ENCODE assay signal across 9 mouse cellular contexts in the genomic region with DNA sequence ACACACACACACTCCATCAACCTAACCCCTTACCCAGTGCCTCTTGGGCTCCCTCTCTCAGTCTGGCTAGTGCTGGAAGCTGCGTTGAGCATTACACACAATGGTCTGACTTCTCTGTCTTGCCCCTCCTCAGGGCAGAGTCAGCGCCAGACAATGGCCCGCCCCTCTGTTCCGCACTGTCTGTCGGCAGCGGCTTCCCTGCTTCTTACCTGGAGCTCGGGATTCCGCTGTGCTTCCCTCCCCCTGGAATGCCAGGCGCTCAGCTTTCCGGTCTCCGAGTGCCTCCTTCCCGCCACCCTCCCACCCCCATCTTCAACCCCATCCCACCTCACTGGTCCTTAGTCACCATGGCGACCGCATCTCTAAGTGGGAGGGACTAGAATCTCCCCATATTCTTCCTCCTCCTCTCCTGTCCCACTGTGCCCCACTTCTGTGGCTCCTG. TPM values are rescaled to one million over a fixed set of nuclear protein-coding genes. Genes with fewer than 3 reads are reported as not detected.
DNase-seq lines count a peak whose midpoint lies in the region; ATAC-seq and TF ChIP-seq lines count a peak whose summit lies in the region.
"Had no signal": no experiment of that assay in that cellular context is flagged by ENCODE, and none has a peak within 500 bp of the region (broad histone marks: within the 10 kb centered on the region; RNA-seq: fewer than 3 reads in every experiment).

No protein-coding gene starts in this region.

- no peak for ATAC-seq in heart, embryonic 14.5 days (ENCODE audit: insufficient number of reproducible peaks, insufficient read depth, low FRiP score, low read depth)
- peak; percentile 79 for ATAC-seq in hindbrain, embryonic 12.5 days (ENCODE audit: low FRiP score)
- ATAC-seq in midbrain, embryonic 15.5 days (replicated peaks), result peak; percentile 89
- ATAC-seq in monocyte, adult 5-6 weeks (replicated peaks; ENCODE audit: insufficient number of reproducible peaks, low FRiP score, low TSS enrichment, poor library complexity, severe bottlenecking), result no peak

- WGBS in heart, embryonic 14.5 days, result 2% methylated on average over 14 of the region's 14 CpGs
- WGBS in hindbrain, embryonic 12.5 days, result 1% methylated on average over 14 of the region's 14 CpGs
- WGBS in midbrain, embryonic 15.5 days, result 2% methylated on average over 14 of the region's 14 CpGs

- no peak overlapping the region for H3K27ac ChIP-seq in heart, embryonic 14.5 days (replicated peaks in 1 of 2; ENCODE audit: control insufficient read depth in 1 of 2, insufficient read depth in 1 of 2, low read depth in 2 of 2, low read length in 2 of 2)
- peak overlapping the region; percentile 83 for H3K27ac ChIP-seq in hindbrain, embryonic 12.5 days
- H3K27ac ChIP-seq in midbrain, embryonic 15.5 days, result peak overlapping the region; percentile 83

- H3K4me3 ChIP-seq in heart, embryonic 14.5 days (ENCODE audit: control insufficient read depth in 1 of 2, insufficient read depth in 1 of 2, low read depth in 1 of 2, low read length in 2 of 2), result no peak overlapping the region
- peak overlapping the region; percentile 45 for H3K4me3 ChIP-seq in hindbrain, embryonic 12.5 days
- peak overlapping the region; percentile 49 for H3K4me3 ChIP-seq in midbrain, embryonic 15.5 days
- H3K4me3 ChIP-seq: megakaryocyte, embryonic 14.5 days had no signal

- peaks cover 4% of the 10 kb centered on the region in 2 experiments; a peak in 2 of 4 replicates for H3K4me1 ChIP-seq in heart, embryonic 14.5 days (ENCODE audit: control insufficient read depth in 2 of 2, insufficient read depth in 2 of 2, low read length in 2 of 2)
- H3K4me1 ChIP-seq in hindbrain, embryonic 12.5 days, result peaks cover 38% of the 10 kb centered on the region
- H3K4me1 ChIP-seq in midbrain, embryonic 15.5 days, result peaks cover 28% of the 10 kb centered on the region

- no peaks in the 10 kb centered on the region for H3K9me3 ChIP-seq in heart, embryonic 14.5 days (ENCODE audit: control insufficient read depth, low read length)
- no peaks in the 10 kb centered on the region for H3K9me3 ChIP-seq in hindbrain, embryonic 12.5 days (replicated peaks)
- no peaks in the 10 kb centered on the region for H3K9me3 ChIP-seq in midbrain, embryonic 15.5 days
- H3K9me3 ChIP-seq: megakaryocyte, embryonic 14.5 days had no signal

- DNase-seq in heart, adult 18-20 months, result no peak
- DNase-seq in brain, embryonic 14.5 days (ENCODE audit: low read depth), result peak; percentile 84
- DNase-seq in B cell, adult 2 months, result no peak
- DNase-seq in gastrocnemius, postnatal 14 days, result no peak

- TF ChIP-seq POLR2A in brain, embryonic 14.5 days (IDR thresholded peaks at IDR 0.05; ENCODE audit: borderline replicate concordance, extremely low read depth, insufficient read depth, insufficient read length, poor library complexity, severe bottlenecking), result no peak

- peak overlapping the region; percentile 16; the same call in 1 of the 2 replicates for H3K4me2 ChIP-seq in heart, embryonic 14.5 days (ENCODE audit: low read length)
- H3K4me2 ChIP-seq in hindbrain, embryonic 12.5 days (replicated peaks), result peak overlapping the region; percentile 59
- H3K4me2 ChIP-seq in midbrain, embryonic 15.5 days, result peak overlapping the region; percentile 84

- peak; percentile 18; the same call in 1 of the 2 replicates for TF ChIP-seq CTCF in brain, embryonic 14.5 days (IDR thresholded peaks at IDR 0.05; ENCODE audit: borderline replicate concordance, extremely low read depth, insufficient read depth, insufficient read length)

- intact Hi-C loops in gastrocnemius, postnatal 14 days (cut with DNase I; ENCODE audit: low total_unique reads), result no loop called here

- no peak overlapping the region for H3K9ac ChIP-seq in heart, embryonic 14.5 days (ENCODE audit: low read length)
- peak overlapping the region; percentile 76 for H3K9ac ChIP-seq in hindbrain, embryonic 12.5 days
- H3K9ac ChIP-seq in midbrain, embryonic 15.5 days, result peak overlapping the region; percentile 60

- H3K27me3 ChIP-seq in heart, embryonic 14.5 days (ENCODE audit: control insufficient read depth, insufficient read depth, low read length), result peaks cover 23% of the 10 kb centered on the region
- H3K27me3 ChIP-seq in hindbrain, embryonic 12.5 days, result peaks cover 11% of the 10 kb centered on the region; the same call in 1 of the 2 replicates
- no peaks in the 10 kb centered on the region for H3K27me3 ChIP-seq in midbrain, embryonic 15.5 days (replicated peaks)

- H3K36me3 ChIP-seq in heart, embryonic 14.5 days (ENCODE audit: control insufficient read depth, insufficient read depth, low read length), result no peaks in the 10 kb centered on the region
- H3K36me3 ChIP-seq in hindbrain, embryonic 12.5 days, result no peaks in the 10 kb centered on the region
- H3K36me3 ChIP-seq in midbrain, embryonic 15.5 days (replicated peaks), result 0 out of 2 replicates have a peak, but pooled peaks cover 2% of the 10 kb centered on the region

RNA-seq across cellular contexts. Expression of gene Sema4a, which starts 2.2 kb away (rescaled TPM):
- 0.94 and 1.4 TPM in 2 replicates for polyA plus RNA-seq in heart, embryonic 14.5 days (2014; fragmentation: Nextera tagmentation; extraction: Ambion mirVana)
- total RNA-seq in heart, adult 18-20 months (2021), result 1 to 10 TPM; 4.4 to 5.9 TPM
- polyA plus RNA-seq in brain, embryonic 14.5 days (2012; rRNA removed), result 57.1 and 57.6 TPM in 2 replicates
- 17.1 and 18.4 TPM in 2 replicates for polyA plus RNA-seq in hindbrain, embryonic 12.5 days (2016; fragmentation: Nextera tagmentation; extraction: Ambion mirVana)
- 39.1 and 39.3 TPM in 2 replicates for polyA plus RNA-seq in midbrain, embryonic 15.5 days (2015; fragmentation: Nextera tagmentation; extraction: Ambion mirVana)
- 41.3 to 161 TPM (median 62.1 TPM) in 3 replicates for total RNA-seq in monocyte, adult 5-6 weeks (2017)
- total RNA-seq in gastrocnemius, postnatal 14 days (2021), result 1 to 10 TPM; 2.1 to 2.2 TPM

RNA-seq across cellular contexts. Expression of gene Slc25a44, which starts 33.9 kb away (rescaled TPM):
- 12.3 and 14.3 TPM in 2 replicates for polyA plus RNA-seq in heart, embryonic 14.5 days (2014; fragmentation: Nextera tagmentation; extraction: Ambion mirVana)
- 10 to 100 TPM; 12.3 to 14.2 TPM for total RNA-seq in heart, adult 18-20 months (2021)
- 39.6 and 41.6 TPM in 2 replicates for polyA plus RNA-seq in brain, embryonic 14.5 days (2012; rRNA removed)
- 24.9 and 25.9 TPM in 2 replicates for polyA plus RNA-seq in hindbrain, embryonic 12.5 days (2016; fragmentation: Nextera tagmentation; extraction: Ambion mirVana)
- 39.6 and 41.2 TPM in 2 replicates for polyA plus RNA-seq in midbrain, embryonic 15.5 days (2015; fragmentation: Nextera tagmentation; extraction: Ambion mirVana)
- 11.4 to 19.2 TPM (median 15.5 TPM) in 3 replicates for total RNA-seq in monocyte, adult 5-6 weeks (2017)
- 10 to 100 TPM; 11.4 to 11.9 TPM for total RNA-seq in gastrocnemius, postnatal 14 days (2021)

RNA-seq across cellular contexts. Expression of gene Pmf1, which starts 48.7 kb away (rescaled TPM):
- polyA plus RNA-seq in heart, embryonic 14.5 days (2014; fragmentation: Nextera tagmentation; extraction: Ambion mirVana), result 94.3 and 95.5 TPM in 2 replicates
- 10 to 100 TPM; 16.8 to 18.3 TPM for total RNA-seq in heart, adult 18-20 months (2021)
- polyA plus RNA-seq in brain, embryonic 14.5 days (2012; rRNA removed), result 35.5 and 60.7 TPM in 2 replicates
- 73.3 and 82.3 TPM in 2 replicates for polyA plus RNA-seq in hindbrain, embryonic 12.5 days (2016; fragmentation: Nextera tagmentation; extraction: Ambion mirVana)
- polyA plus RNA-seq in midbrain, embryonic 15.5 days (2015; fragmentation: Nextera tagmentation; extraction: Ambion mirVana), result 23.6 and 26.7 TPM in 2 replicates
- 14.2 to 29.8 TPM (median 14.4 TPM) in 3 replicates for total RNA-seq in monocyte, adult 5-6 weeks (2017)
- 10 to 100 TPM; 30.1 to 31.9 TPM for total RNA-seq in gastrocnemius, postnatal 14 days (2021)

RNA-seq across cellular contexts. Expression of gene Lmna, which starts 51.0 kb away (rescaled TPM):
- 76.7 and 84.1 TPM in 2 replicates for polyA plus RNA-seq in heart, embryonic 14.5 days (2014; fragmentation: Nextera tagmentation; extraction: Ambion mirVana)
- total RNA-seq in heart, adult 18-20 months (2021), result 100 to 1,000 TPM; 113 to 129 TPM
- polyA plus RNA-seq in brain, embryonic 14.5 days (2012; rRNA removed), result 33.2 and 39.5 TPM in 2 replicates
- polyA plus RNA-seq in hindbrain, embryonic 12.5 days (2016; fragmentation: Nextera tagmentation; extraction: Ambion mirVana), result 48.9 and 61.6 TPM in 2 replicates
- polyA plus RNA-seq in midbrain, embryonic 15.5 days (2015; fragmentation: Nextera tagmentation; extraction: Ambion mirVana), result 51.1 and 51.6 TPM in 2 replicates
- 28.1 to 43.4 TPM (median 40.8 TPM) in 3 replicates for total RNA-seq in monocyte, adult 5-6 weeks (2017)
- 100 to 1,000 TPM; 125 to 161 TPM for total RNA-seq in gastrocnemius, postnatal 14 days (2021)

Comparison
In these comparisons a context has a peak if more than half of its experiments do, and no peak if none do; other contexts are left out.
1. ATAC-seq: peak in hindbrain, embryonic 12.5 days (single experiment) and midbrain, embryonic 15.5 days (single experiment); none in heart, embryonic 14.5 days (single experiment) and monocyte, adult 5-6 weeks (single experiment).
2. H3K27ac ChIP-seq: peak in hindbrain, embryonic 12.5 days (single experiment) and midbrain, embryonic 15.5 days (single experiment); none in heart, embryonic 14.5 days (0 of 2).
3. H3K4me2 ChIP-seq: peak in every context shown above with its lines; median percentile 84 in midbrain, embryonic 15.5 days; 59 in hindbrain, embryonic 12.5 days; 16 in heart, embryonic 14.5 days.
4. H3K4me3 ChIP-seq: peak in hindbrain, embryonic 12.5 days (single experiment) and midbrain, embryonic 15.5 days (single experiment); none in heart, embryonic 14.5 days (0 of 2).